In genomic region chr6:3183819-3184199, GRCm38 (mm10) we compare ENCODE assay signal across 7 mouse cellular contexts.
DNase-seq lines count a peak whose midpoint lies in the region.

No protein-coding gene starts in this region.

- peak; percentile 41 for DNase-seq in ovary, postnatal 10 days (ENCODE audit: low spot score)
- DNase-seq in ovary, adult 18-20 months (ENCODE audit: low spot score): no peak
- DNase-seq in ZHBTc4 (ENCODE audit: low read depth, low spot score): peak; percentile 93
- DNase-seq in cerebellum, postnatal 36 days: peak; percentile 51 to 59
- DNase-seq in heart, postnatal 4 days: peak; percentile 76
- peak; percentile 46 to 64 for DNase-seq in lung, adult 18-20 months
- DNase-seq in spleen, postnatal 4 days (ENCODE audit: low spot score in 2 of 2): peak; percentile 39 to 79
